Mouse (Mus musculus) heart, postnatal 4 days (tissue): ENCODE measurements around the gene Thg1l. TPM values are rescaled to one million over a fixed set of nuclear protein-coding genes. Genes with fewer than 3 reads are reported as not detected.

Source experiments
- DNase-seq: peaks from one replicate; pipeline ENCODE4 v3.0.0; 2021
- total RNA-seq, 2 experiments: library from RNA; stranded (reverse); gene quantifications; 2 replicates each; pipeline ENCODE4 v1.2.3; 2021

Thg1l gene
- total RNA-seq = 1 to 10 TPM; 9.0 to 10.0 TPM

- peak; percentile 90 for DNase-seq
Measured at GRCm38 (mm10) chr11:45955127-45955627, at the start of gene Thg1l. Thg1l (minus strand) TSS chr11:45955494.

DNA sequence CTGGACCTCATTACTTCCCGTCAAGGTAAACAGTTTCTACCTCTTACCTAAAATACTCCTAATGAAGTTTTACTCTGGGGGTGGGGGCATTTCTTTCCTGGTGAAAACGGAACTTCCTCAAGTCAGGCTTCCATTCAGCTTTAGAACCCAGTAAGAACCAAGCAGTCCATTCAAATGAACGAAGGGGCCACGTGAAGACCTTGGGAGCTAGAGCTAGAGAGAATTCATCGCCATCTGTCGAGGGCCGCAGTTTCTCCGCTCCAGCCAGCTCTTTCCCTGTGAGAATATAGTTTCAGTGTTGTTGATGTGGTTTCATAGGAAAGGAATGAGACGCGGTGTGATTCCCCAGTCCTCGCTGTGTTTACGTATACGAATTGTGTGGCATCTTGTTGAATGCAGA is 36.8 kb upstream of the Thg1l start:
- DNase-seq = no peak

- DNase-seq = peak; percentile 52
Measured at GRCm38 (mm10) chr11:45991604-45992003, 36.3 kb upstream of the Thg1l start.

GRCm38 (mm10) chr11:45980893-45981253 is 25.6 kb upstream of the Thg1l start:
- no peak for DNase-seq

DNA sequence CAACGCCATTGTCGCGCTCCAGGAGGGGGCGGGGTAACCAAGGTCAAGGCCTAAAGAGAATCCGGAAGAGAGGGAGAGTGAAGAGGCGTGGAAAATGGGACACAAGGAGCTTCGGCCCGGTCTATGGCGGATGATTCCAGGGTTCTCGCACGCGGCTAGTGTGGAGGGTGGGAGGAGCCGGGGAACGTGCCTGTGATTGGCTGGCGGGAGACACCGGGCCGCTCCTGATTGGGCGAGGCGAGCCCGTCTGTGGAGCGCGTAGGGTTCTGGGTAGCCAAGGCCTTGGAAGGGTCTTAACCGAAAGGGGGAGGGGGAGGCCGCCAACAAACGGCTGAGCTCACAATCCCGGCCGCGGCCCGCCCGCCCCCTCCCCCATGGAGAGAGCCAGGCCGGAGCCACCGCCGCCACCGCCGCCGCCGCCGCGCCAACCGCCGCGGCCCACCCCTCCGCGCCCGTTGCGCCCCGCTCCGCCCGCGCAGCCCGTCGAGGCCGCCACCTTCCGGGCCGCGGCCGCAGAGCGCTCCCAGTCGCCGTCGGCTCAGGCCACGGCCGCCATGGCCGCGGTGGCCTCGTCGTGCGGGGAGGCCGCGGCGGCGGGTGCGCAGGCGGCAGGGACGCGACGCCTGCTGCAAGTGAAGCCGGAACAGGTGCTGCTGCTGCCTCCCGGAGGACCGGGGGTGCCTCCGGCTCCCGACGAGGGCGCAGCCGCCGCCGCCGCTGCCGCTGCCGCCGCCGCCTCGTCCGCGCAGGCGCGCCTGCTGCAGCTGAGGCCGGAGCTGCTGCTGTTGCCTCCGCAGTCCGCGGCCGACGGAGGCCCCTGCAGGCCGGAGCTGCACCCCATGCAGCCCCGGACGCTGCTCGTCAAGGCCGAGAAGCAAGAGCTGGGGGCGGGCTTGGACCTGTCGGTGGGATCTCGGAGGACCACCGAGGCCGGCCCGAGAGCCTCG is 24.9 kb upstream of the Thg1l start, which contains the start of gene Sox30:
Gene Sox30 (plus strand): TSS at position 365 of the 947 bp plus-strand sequence.
- DNase-seq = peak; percentile 71

GRCm38 (mm10) chr11:45976061-45976460 is 20.8 kb upstream of the Thg1l start:
- DNase-seq = no peak

GRCm38 (mm10) chr11:45974466-45974865 is 19.2 kb upstream of the Thg1l start:
- no peak for DNase-seq

- no peak for DNase-seq
Measured at GRCm38 (mm10) chr11:45973635-45974034, 18.3 kb upstream of the Thg1l start.

- DNase-seq = no peak
Measured at GRCm38 (mm10) chr11:45968466-45968865, 13.2 kb upstream of the Thg1l start.

GRCm38 (mm10) chr11:45966896-45967295 is 11.6 kb upstream of the Thg1l start:
- no peak for DNase-seq

GRCm38 (mm10) chr11:45960003-45960402 is 4.7 kb upstream of the Thg1l start:
- no peak for DNase-seq

DNA sequence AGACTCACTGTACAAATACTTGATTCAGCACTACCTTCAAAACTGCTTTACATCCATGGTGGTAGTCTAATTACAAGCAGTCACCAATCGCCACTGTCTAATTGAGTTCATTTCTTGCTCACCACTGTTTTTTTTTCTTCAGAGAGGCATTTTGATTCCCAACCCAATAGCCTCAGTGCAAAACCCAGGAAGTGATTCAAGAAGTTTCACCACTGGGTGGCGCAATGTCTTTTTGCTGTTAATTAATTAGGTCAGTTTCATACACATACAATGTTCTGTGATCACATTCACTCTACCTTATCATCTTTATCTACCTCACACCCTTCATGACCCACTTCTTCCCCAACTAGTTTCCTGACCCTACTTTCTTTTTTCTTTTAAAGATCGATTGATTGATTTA is 4.3 kb upstream of the Thg1l start:
- DNase-seq = peak; percentile 53

DNA sequence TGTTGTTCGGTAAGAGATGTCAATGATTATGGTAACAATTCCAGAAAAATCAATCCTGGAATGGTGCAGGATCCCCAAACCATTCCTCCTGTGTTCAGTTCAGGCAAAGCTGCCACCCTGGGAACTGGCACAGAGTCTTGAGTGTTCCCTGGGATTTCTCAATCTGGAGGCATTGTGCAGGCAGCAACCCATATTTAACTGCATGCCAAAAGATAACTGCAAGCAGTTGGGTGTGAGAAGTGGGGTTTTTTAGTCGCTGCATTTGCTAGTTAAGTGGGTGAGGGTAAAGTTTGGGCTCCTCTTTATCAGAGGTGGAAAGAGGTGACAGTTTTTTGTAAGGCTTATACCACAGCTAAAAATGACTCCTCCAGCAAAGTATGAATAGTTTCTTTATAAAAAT is 7.8 kb downstream of the Thg1l start:
- DNase-seq = no peak

DNA sequence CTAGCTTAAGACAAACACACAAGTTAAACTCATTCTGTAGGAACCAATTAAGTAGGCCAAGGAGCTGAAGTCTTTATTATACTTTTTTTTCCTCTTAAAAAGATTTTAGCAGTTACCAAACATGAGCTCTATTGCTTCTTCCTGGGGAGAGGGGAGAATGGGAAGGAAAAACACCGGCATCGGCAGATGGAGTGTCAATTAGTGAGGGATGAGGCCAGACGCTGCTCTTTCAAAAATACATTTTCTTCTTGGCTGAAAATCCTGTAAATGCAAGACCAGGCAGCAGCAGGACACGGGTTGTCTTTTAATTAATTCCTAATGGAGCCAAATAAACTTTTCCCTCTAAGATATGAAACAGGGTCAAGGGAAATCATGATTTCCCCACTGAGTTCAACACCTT is 8.5 kb downstream of the Thg1l start:
- DNase-seq = no peak

GRCm38 (mm10) chr11:45944643-45945156 is 10.6 kb downstream of the Thg1l start, which contains the start of gene Lsm11:
Lsm11 (minus strand) TSS chr11:45944935.
- DNase-seq = peak; percentile 99

DNA sequence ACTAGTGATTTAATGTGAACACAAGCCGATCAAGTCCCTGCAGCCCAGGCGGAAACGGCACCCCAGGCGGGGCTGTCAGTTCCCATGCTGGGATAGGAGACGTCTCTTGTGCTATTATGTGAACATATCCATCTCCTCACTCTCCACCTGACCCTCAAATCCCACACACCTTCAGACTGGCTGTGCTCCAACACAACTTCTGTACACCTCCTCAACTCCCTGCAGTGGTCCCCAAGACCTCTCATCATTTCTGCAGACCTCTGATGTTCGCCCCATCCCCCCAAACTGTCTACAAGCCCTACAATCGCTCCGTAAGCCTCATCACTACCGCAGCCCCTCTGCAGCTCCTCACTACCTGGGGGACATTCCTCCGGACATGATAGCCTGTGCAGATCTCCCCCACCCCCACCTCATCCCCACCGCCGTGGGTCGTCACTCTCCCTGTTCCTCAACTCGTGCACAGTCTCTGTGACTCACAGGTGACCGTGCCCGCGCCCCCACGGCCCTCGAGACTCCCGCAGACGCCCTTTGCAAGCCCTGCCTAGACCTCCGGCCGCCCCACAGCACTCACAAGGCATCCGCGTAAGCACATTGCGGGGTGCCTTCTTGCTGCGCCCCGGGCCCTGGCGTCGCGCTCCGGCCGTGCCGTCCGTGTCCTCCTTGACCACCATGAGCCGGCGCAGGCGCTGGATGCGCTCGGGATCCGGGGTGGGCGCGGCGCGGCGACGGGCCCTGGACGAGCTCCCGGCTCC is 11.2 kb downstream of the Thg1l start:
- DNase-seq = peak; percentile 20

DNA sequence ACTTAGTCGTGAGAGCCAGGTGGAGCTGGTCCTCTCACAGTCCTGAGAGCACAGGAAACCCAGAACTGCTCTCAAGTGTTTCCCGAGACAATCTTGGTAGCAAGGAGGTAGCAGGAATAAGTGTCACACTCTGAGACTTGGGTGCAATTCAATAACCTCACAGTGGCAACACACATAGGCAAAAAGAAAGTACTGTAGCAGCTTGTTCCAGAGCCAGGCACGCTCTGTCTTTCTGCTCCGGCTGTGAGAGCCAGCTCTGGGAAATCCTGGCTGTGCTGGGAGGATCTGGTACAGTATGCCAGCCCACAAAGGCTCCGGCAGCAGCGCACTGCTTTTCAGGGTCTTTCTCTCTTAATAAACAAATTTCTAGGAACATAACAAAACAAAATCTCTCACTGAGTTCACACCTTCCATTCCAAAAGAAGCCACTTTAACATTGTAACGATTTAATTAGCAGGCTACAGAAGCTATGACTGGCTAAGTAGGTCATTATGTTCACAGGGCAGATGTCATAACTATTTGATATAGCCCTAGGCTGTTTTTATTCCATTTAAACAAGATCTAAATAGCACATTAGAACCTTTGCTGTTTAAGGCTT is 12.1 kb downstream of the Thg1l start:
- DNase-seq = no peak

DNA sequence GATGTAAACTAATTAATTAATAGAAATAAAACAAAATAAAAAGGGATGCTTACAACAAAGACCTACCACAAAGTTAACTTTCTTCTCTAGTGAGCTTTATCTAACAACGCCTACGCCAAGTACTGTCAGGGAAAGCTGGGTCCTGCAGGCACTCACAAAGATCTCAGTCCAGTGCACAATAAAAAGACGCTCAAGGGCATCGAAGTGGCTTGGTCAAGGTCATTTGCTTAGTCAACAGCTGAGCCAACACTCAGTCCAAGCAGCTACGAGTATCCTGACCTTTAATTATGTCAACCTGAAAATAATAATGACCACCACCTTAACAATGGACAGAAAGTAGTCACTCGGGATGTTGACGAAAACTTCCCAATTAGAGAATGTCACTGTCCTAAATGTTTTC is 13.0 kb downstream of the Thg1l start:
- no peak for DNase-seq

GRCm38 (mm10) chr11:45938917-45939316 is 16.4 kb downstream of the Thg1l start:
- DNase-seq = no peak

DNA sequence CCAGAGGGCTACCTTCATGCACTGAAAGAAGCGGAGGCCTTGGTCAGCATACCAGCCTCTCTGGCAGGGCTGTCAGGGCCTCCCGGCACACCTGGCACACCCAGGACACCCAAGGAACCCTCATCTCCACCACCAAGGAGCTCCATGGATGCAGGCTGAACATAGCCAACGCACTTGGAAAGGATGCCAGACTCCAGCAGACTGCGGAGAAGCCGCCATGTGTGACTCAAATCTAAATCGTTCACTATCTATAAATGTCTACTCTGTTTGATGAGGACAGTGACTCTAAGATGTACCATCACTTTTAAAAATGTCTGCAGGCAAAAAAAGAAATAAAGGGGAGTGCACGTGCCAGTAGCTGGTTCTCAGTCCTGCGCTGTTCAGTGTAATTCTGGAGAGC is 17.8 kb downstream of the Thg1l start:
- no peak for DNase-seq

DNA sequence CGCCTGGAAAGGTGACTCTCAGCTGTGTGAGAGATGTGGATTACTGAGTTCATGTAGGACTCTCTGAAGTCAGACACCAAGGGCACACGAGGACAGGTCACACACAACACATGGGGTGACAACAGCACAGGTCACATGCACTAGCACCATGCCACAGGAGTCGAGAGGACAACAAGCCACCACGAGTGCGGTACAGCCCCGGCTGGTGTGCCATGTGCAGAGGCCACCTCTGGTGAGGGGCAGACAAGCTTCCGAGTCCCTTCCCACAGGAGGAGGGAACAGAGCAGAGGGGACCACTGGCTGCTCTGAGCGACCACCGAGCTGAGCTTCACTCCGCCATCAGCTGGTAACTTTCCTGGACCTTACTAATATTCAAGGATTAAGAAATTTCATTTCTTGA is 22.5 kb downstream of the Thg1l start:
- DNase-seq = no peak

- no peak for DNase-seq
Measured at GRCm38 (mm10) chr11:45929541-45929940, 25.8 kb downstream of the Thg1l start.

DNA sequence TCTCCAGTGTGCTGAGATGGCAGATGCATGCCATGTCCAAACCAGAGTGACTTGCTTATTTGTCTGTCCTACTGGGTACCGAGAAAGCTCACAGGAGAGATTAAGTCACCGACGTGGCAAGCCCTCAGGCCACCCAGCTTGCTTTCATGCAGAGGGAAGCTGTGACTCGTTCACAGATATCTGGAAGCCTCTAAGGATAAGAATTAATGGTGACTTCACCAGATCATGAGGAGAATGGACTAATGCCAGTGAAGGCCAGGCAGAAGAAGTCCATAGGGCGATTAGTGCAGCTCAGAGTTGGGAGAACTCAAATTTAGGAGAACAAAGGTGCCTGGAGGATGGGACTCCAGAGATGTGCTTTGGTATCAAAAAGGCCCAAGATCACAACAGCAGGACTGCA is 27.8 kb downstream of the Thg1l start:
- DNase-seq = peak; percentile 17
